Mouse (Mus musculus): ENCODE data around the gene Gm49321.

- TF ChIP-seq GATA1 (IDR thresholded peaks at IDR 0.05; ENCODE audit: borderline replicate concordance, low read length) (no peak), FLI1 (IDR thresholded peaks at IDR 0.05; ENCODE audit: low read length) (no peak)
Observed at GRCm38 (mm10) chr12:73952879-73953278, 15.4 kb downstream of the Gm49321 start.

Measured in megakaryocyte, embryonic 14.5 days (primary cell).